Mouse (Mus musculus) heart, postnatal 0 days (tissue): ENCODE results near the gene Kcnma1. TPM values are rescaled to one million over a fixed set of nuclear protein-coding genes. Genes with fewer than 3 reads are reported as not detected.

ENCODE experiments used
- ATAC-seq: fragments of 200-750 bp; cut with Nextera tagmentation; 2 replicates; pipeline ENCODE4 v1.8.0; 2017; ENCODE audit warnings: low read depth, moderate number of reproducible peaks, moderate library complexity; ENCODE audit not compliant: insufficient read depth
- DNase-seq: peaks from one replicate; pipeline ENCODE4 v3.0.0-alpha.2; 2016; ENCODE audit warnings: low spot score
- H3K27ac ChIP-seq: fragments of 300-500 bp; sonication (generic); 2 replicates; pipeline ENCODE4 v1.5.1; 2014; ENCODE audit warnings: low read depth, mild to moderate bottlenecking
- H3K27me3 ChIP-seq: fragments of 300-500 bp; sonication (generic); 2 replicates; pipeline ENCODE4 v1.6.1; 2014; ENCODE audit warnings: low read length, mixed read lengths; ENCODE audit not compliant: control insufficient read depth, insufficient read depth
- H3K36me3 ChIP-seq: fragments of 300-500 bp; sonication (generic); replicated peaks from 2 replicates; pipeline ENCODE4 v1.6.1; 2014; ENCODE audit warnings: low read length, mixed read lengths; ENCODE audit not compliant: control insufficient read depth, insufficient read depth
- H3K4me1 ChIP-seq: fragments of 300-500 bp; sonication (generic); 2 replicates; pipeline ENCODE4 v1.6.1; 2014; ENCODE audit warnings: antibody characterized with exemption; ENCODE audit not compliant: control insufficient read depth, insufficient read depth
- H3K4me2 ChIP-seq: fragments of 300-500 bp; sonication (generic); 2 replicates; pipeline ENCODE4 v1.6.1; 2014; ENCODE audit warnings: low read depth, mild to moderate bottlenecking, low read length, moderate library complexity
- H3K4me3 ChIP-seq: fragments of 300-500 bp; sonication (generic); 2 replicates; pipeline ENCODE4 v1.5.1; 2014; ENCODE audit warnings: low read depth, low read length
- H3K9ac ChIP-seq: fragments of 300-500 bp; sonication (generic); replicated peaks from 2 replicates; pipeline ENCODE4 v1.6.1; 2014; ENCODE audit warnings: low read depth, low read length, mixed read lengths
- H3K9me3 ChIP-seq: fragments of 300-500 bp; sonication (generic); replicated peaks from 2 replicates; pipeline ENCODE4 v1.6.1; 2016; ENCODE audit warnings: low read length; ENCODE audit not compliant: control insufficient read depth
- CTCF ChIP-seq: IDR thresholded peaks from 2 replicates; pipeline ENCODE4 v1.5.1; 2016; ENCODE audit warnings: antibody characterized with exemption, control low read depth, low read depth
- EP300 ChIP-seq: IDR thresholded peaks from 2 replicates; pipeline ENCODE4 v1.6.1; 2016; ENCODE audit warnings: antibody characterized with exemption, low read depth
- WGBS: fragments of 180-500 bp; shearing (Covaris S2); extraction: QIAGEN DNeasy Blood & Tissue Kit; methylation state at CpG from one replicate; pipeline ENCODE4 v1.1.7; 2014; 5-methylcytosine and 5-hydroxymethylcytosine counted together
- polyA plus RNA-seq: library from polyadenylated mRNA; unstranded; fragments of >200 nt; fragmentation: Nextera tagmentation; extraction: Ambion mirVana; gene quantifications from 2 replicates; pipeline ENCODE4 v1.2.1, GENCODE M21; 2015
- total RNA-seq: library from RNA; depleted of rRNA; stranded (reverse); fragments of >200 nt; gene quantifications from 2 replicates; pipeline ENCODE4 v1.2.3, GENCODE M21; 2014; ENCODE audit warnings: low replicate concordance

Gene Kcnma1
- total and polyA plus RNA-seq, 2 experiments from 2014 or later, result 0.10 to 1.3 TPM

DNA sequence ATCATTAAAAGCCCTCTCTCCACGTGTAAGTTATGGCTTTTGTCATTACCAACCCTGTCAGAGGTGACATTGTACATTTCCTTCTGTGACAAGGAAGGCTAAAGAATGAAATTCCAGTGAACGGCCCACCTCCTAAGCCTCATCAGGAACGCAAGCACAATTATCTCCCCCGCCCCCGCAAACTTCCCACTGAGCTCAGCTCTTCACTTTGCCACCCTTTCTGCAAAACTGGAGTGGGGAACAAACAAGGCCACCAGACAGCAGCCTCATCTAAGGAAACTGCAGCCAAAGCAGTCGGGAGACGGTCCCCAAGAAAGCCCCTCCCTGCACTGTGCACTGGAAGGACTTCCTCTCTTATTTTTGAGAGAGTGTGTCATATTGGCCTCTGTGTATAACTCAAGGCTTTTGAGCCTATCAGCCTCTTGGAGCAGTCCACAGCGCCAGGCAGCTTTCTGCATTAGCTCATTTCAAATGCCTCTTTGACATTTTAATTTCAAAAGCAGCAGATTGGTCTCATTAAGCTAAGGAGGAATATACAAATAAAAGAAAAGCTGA lies 512.0 kb downstream of the Kcnma1 start:
- Histone ChIP-seq H3K9ac (no peak overlapping the region), H3K27me3 (no peaks in the 10 kb centered on the region), H3K4me1 (no peaks in the 10 kb centered on the region), H3K36me3 (no peaks in the 10 kb centered on the region), H3K4me2 (0 out of 2 replicates have a peak overlapping the region, but pooled peaks have one; percentile 13), H3K4me3 (no peak overlapping the region), H3K9me3 (no peaks in the 10 kb centered on the region), H3K27ac (no peak overlapping the region)
- DNase-seq (no peak), ATAC-seq (0 out of 2 replicates have a peak, but pooled peaks have one; percentile 39)
- WGBS, result 20% methylated on average over 8 of the region's 8 CpGs
- TF ChIP-seq EP300, result no peak
- TF ChIP-seq CTCF, result no peak

DNA sequence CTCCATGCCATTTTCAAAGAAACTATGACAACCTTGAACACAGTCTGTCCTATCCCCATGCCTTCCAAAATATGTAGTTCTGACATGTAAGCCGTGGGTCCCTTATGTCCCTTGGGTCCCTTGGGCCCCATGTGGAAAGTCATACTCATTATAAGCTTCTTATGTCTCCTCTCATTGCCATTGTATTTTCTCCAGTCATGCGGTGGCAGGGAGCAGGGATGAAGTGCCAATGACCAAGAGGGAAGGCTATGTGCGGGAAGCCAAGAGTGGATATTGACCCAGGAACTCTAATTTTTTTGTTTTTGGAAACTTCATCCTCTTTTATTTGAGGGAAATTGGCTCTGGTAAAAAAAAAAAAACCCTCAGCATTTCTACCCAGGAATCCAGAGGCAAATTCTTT lies 517.5 kb downstream of the Kcnma1 start:
- DNase-seq (no peak), ATAC-seq (no peak)
- Histone ChIP-seq H3K27ac (no peak overlapping the region), H3K9ac (no peak overlapping the region), H3K4me2 (no peak overlapping the region), H3K4me1 (no peaks in the 10 kb centered on the region), H3K27me3 (no peaks in the 10 kb centered on the region), H3K4me3 (no peak overlapping the region), H3K9me3 (no peaks in the 10 kb centered on the region), H3K36me3 (no peaks in the 10 kb centered on the region)
- TF ChIP-seq EP300 (no peak), CTCF (no peak)
- WGBS, result 88% methylated on average over 3 of the region's 3 CpGs

DNA sequence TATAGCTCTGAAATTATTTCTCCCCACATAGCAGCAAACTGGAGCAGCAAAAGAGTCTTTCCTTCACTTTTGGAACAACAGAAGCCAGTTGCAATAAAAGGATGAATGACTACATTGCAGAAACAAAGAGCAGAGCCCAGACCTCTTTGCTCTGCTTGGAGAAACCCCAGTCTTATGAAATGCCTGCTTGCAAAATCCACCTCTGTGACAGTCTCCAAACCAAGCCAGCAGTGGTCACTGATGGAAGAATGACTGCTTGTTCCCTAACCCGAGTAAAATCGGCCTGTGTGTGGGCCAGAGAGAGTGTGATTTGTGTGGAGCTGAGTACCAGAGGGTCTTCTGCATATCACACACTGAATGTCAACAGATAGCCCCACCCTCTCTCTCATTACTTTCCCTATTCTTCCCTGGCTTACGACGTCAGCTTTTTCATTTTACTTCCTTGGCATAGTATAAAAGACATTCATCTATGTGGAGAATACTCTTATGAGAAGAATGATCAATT lies 518.0 kb downstream of the Kcnma1 start:
- TF ChIP-seq CTCF (no peak), EP300 (no peak)
- Histone ChIP-seq H3K27me3 (no peaks in the 10 kb centered on the region), H3K4me3 (no peak overlapping the region), H3K4me1 (no peaks in the 10 kb centered on the region), H3K27ac (no peak overlapping the region), H3K9me3 (no peaks in the 10 kb centered on the region), H3K9ac (no peak overlapping the region), H3K36me3 (no peaks in the 10 kb centered on the region), H3K4me2 (no peak overlapping the region)
- ATAC-seq (no peak), DNase-seq (no peak)
- WGBS, result 70% methylated on average over 4 of the region's 4 CpGs

DNA sequence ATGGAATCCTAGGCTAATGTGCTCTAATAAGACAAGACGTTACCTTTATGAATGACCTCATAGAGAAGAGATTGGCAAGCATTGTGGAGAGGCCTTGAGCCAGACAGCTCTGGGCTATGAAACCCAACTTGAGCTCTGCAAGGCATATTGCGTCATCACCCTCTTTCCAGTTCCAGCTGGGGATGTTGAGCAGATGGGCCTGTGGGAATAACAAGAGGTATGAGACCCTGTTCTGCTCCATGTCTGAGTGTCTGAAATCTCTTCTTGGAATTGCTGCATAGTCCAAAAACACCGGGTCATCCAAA lies 519.8 kb downstream of the Kcnma1 start:
- peak; percentile 9 for DNase-seq
- Histone ChIP-seq H3K27ac (no peak overlapping the region), H3K4me1 (no peaks in the 10 kb centered on the region), H3K9ac (no peak overlapping the region), H3K27me3 (no peaks in the 10 kb centered on the region), H3K4me2 (no peak overlapping the region), H3K9me3 (no peaks in the 10 kb centered on the region), H3K4me3 (no peak overlapping the region), H3K36me3 (no peaks in the 10 kb centered on the region)
- ATAC-seq, result no peak; the same call in 1 of the 2 replicates
- TF ChIP-seq CTCF, result no peak
- TF ChIP-seq EP300, result no peak
- 43% methylated on average over 3 of the region's 3 CpGs for WGBS

DNA sequence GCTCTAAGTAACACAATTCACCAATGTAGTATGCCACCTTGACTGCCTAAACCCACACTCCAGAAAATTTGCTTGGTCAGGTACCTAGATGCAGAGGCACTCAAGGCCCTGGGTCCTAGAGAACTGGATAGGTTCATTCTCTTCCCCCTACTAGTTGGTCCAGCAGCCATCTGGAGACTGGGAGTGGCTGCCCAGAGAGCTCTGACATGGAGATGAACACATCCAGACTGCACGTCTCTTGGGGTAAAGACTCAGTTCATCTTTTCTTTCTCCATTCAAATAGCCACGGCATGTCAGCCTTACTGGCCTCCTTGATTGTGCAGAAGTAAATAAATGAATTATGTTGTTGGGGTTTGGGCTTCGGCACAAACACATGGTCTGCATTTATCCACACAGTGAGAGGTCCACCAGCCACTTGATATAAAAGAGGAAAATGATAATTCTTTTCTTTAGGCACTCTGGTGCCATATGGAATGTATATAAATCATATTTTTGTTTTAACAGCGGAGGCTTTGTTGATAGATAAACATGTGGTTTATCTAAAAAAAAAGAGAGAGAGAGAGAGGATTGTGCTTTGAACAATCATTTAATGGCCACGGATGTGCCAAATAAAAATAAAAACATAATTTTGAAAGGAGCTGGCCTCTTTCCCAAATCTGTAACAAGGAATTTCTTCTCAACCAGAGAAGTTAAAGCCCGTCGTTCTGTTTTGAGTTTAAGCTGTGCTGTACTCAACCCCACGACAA lies 520.4 kb downstream of the Kcnma1 start:
- H3K27ac ChIP-seq, result no peak overlapping the region
- DNase-seq, result no peak

More for the DNA sequence above, 520.4 kb downstream of the Kcnma1 start:
- Histone ChIP-seq H3K27me3 (no peaks in the 10 kb centered on the region), H3K4me2 (no peak overlapping the region), H3K9me3 (no peaks in the 10 kb centered on the region), H3K36me3 (no peaks in the 10 kb centered on the region), H3K4me3 (no peak overlapping the region), H3K4me1 (no peaks in the 10 kb centered on the region), H3K9ac (no peak overlapping the region)
- 76% methylated on average over 8 of the region's 8 CpGs for WGBS
- no peak for TF ChIP-seq EP300
- TF ChIP-seq CTCF, result no peak
- ATAC-seq, result no peak
